25 mouse cellular contexts compared by ENCODE assay signal in the genomic region with DNA sequence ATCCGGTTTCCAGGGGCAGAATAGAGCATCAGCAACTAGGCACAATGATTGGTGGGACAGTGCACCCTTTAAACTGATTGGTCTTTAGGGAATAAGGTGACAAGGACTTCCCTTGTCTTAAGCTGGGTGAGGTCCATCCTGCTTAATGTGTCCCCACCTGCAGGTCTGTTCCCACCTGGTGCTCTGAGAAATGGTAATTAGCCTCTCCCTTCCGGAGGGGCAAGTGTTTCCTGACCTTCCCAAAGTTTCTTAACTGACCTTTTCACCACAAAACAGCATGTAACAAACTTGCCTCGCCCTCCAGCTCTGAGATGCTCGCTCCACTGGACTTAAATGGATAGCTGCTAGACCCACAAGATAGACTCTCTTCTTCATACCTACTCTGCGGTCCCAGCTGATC.
A peak's percentile ranks its signal among the peaks of the same experiment; 100 is the strongest.
DNase-seq lines count a peak whose midpoint lies in the region; ATAC-seq and TF ChIP-seq lines count a peak whose summit lies in the region.
"Had no signal": no experiment of that assay in that cellular context is flagged by ENCODE, and none has a peak within 500 bp of the region (broad histone marks: within the 10 kb centered on the region; RNA-seq: fewer than 3 reads in every experiment).

No protein-coding gene starts in this region.

- H3K9me3 ChIP-seq in forebrain, embryonic 10.5 days: peaks cover 10% of the 10 kb centered on the region
- H3K9me3 ChIP-seq in forebrain, embryonic 14.5 days (replicated peaks; ENCODE audit: control insufficient read depth, low read length): no peaks in the 10 kb centered on the region
- no peaks in the 10 kb centered on the region for H3K9me3 ChIP-seq in embryonic facial prominence, embryonic 14.5 days (ENCODE audit: control insufficient read depth, low read length)
- no peaks in the 10 kb centered on the region for H3K9me3 ChIP-seq in limb, embryonic 14.5 days (ENCODE audit: control insufficient read depth, low read length)
- no peaks in the 10 kb centered on the region for H3K9me3 ChIP-seq in hindbrain, postnatal 0 days (ENCODE audit: low read length)
- H3K9me3 ChIP-seq: forebrain, embryonic 13.5 days; liver, embryonic 13.5 days; midbrain, embryonic 13.5 days; neural tube, embryonic 13.5 days had no signal

- H3K4me3 ChIP-seq in forebrain, embryonic 10.5 days: no peak overlapping the region
- H3K4me3 ChIP-seq in forebrain, embryonic 14.5 days (ENCODE audit: low read depth, low read length): no peak overlapping the region
- no peak overlapping the region for H3K4me3 ChIP-seq in embryonic facial prominence, embryonic 14.5 days (ENCODE audit: low read depth, low read length)
- H3K4me3 ChIP-seq in limb, embryonic 14.5 days (replicated peaks; ENCODE audit: low read length): no peak overlapping the region
- H3K4me3 ChIP-seq in hindbrain, postnatal 0 days (ENCODE audit: low read length): no peak overlapping the region
- H3K4me3 ChIP-seq: forebrain, embryonic 13.5 days; left cerebral cortex, adult 2 months; liver, embryonic 13.5 days; megakaryocyte, embryonic 14.5 days; midbrain, embryonic 13.5 days; neural tube, embryonic 13.5 days had no signal

- TF ChIP-seq CTCF in hindbrain, postnatal 0 days (IDR thresholded peaks at IDR 0.05; ENCODE audit: low read depth): no peak

- no peak for TF ChIP-seq POLR2A in limb, embryonic 14.5 days (IDR thresholded peaks at IDR 0.05; ENCODE audit: borderline replicate concordance, extremely low read depth, insufficient read depth, insufficient read length)

- DNase-seq in forebrain, embryonic 10.5 days (ENCODE audit: extremely low spot score, low spot score): no peak
- DNase-seq in forebrain, embryonic 14.5 days (ENCODE audit: low spot score): no peak
- DNase-seq in R1 (ENCODE audit: low read depth, low spot score): peak; percentile 99
- DNase-seq in embryonic facial prominence, embryonic 14.5 days (ENCODE audit: low spot score): no peak
- DNase-seq in limb, embryonic 14.5 days (ENCODE audit: low spot score): no peak
- DNase-seq in urinary bladder, adult 18-20 months (ENCODE audit: low spot score in 2 of 2): no peak
- DNase-seq in adrenal gland, adult 18-20 months (ENCODE audit: low spot score in 2 of 2): no peak
- no peak for DNase-seq in hindbrain, postnatal 0 days (ENCODE audit: low spot score)
- DNase-seq: adrenal gland, postnatal 10 days; cerebellum, adult 18-20 months; cerebellum, postnatal 14 days; kidney, adult 18-20 months; layer of hippocampus, adult 9-11 months; liver, embryonic 13.5 days; lung, adult 2 months; thymus, postnatal 36 days had no signal

- no peak overlapping the region for H3K4me2 ChIP-seq in forebrain, embryonic 14.5 days (ENCODE audit: low read length)
- H3K4me2 ChIP-seq in embryonic facial prominence, embryonic 14.5 days (ENCODE audit: low read depth, low read length): no peak overlapping the region
- H3K4me2 ChIP-seq in limb, embryonic 14.5 days (replicated peaks; ENCODE audit: low read depth, low read length, severe bottlenecking): no peak overlapping the region
- H3K4me2 ChIP-seq in hindbrain, postnatal 0 days (ENCODE audit: low read depth, low read length): no peak overlapping the region
- H3K4me2 ChIP-seq: forebrain, embryonic 13.5 days; liver, embryonic 13.5 days; midbrain, embryonic 13.5 days; neural tube, embryonic 13.5 days had no signal

- no peak overlapping the region for H3K9ac ChIP-seq in forebrain, embryonic 14.5 days (ENCODE audit: low read length)
- no peak overlapping the region for H3K9ac ChIP-seq in embryonic facial prominence, embryonic 14.5 days (ENCODE audit: low read depth, low read length)
- no peak overlapping the region for H3K9ac ChIP-seq in limb, embryonic 14.5 days (ENCODE audit: low read depth, low read length, severe bottlenecking)
- H3K9ac ChIP-seq in hindbrain, postnatal 0 days (replicated peaks; ENCODE audit: low read length): no peak overlapping the region
- H3K9ac ChIP-seq: forebrain, embryonic 13.5 days; liver, embryonic 13.5 days; midbrain, embryonic 13.5 days; neural tube, embryonic 13.5 days had no signal

- H3K27me3 ChIP-seq in forebrain, embryonic 10.5 days (ENCODE audit: poor library complexity, severe bottlenecking): no peaks in the 10 kb centered on the region; the same call in 1 of the 2 replicates
- no peaks in the 10 kb centered on the region for H3K27me3 ChIP-seq in forebrain, embryonic 14.5 days (replicated peaks; ENCODE audit: control insufficient read depth, insufficient read depth, low read length)
- H3K27me3 ChIP-seq in embryonic facial prominence, embryonic 14.5 days (replicated peaks; ENCODE audit: control insufficient read depth, insufficient read depth, low read length): no peaks in the 10 kb centered on the region
- H3K27me3 ChIP-seq in limb, embryonic 14.5 days (ENCODE audit: control insufficient read depth, insufficient read depth, low read length): no peaks in the 10 kb centered on the region
- no peaks in the 10 kb centered on the region for H3K27me3 ChIP-seq in hindbrain, postnatal 0 days (ENCODE audit: insufficient read depth, low read length)
- H3K27me3 ChIP-seq: forebrain, embryonic 13.5 days; liver, embryonic 13.5 days; megakaryocyte, embryonic 14.5 days; neural tube, embryonic 13.5 days had no signal

- peaks cover 17% of the 10 kb centered on the region for H3K36me3 ChIP-seq in forebrain, embryonic 10.5 days (replicated peaks)
- no peaks in the 10 kb centered on the region for H3K36me3 ChIP-seq in forebrain, embryonic 14.5 days (ENCODE audit: control insufficient read depth, insufficient read depth, low read length)
- H3K36me3 ChIP-seq in embryonic facial prominence, embryonic 14.5 days (ENCODE audit: control insufficient read depth, insufficient read depth, low read length): no peaks in the 10 kb centered on the region
- no peaks in the 10 kb centered on the region for H3K36me3 ChIP-seq in limb, embryonic 14.5 days (ENCODE audit: control insufficient read depth, insufficient read depth, low read length)
- H3K36me3 ChIP-seq in hindbrain, postnatal 0 days (ENCODE audit: insufficient read depth, low read length): no peaks in the 10 kb centered on the region
- H3K36me3 ChIP-seq: G1E; liver, embryonic 13.5 days; midbrain, embryonic 13.5 days; neural tube, embryonic 13.5 days had no signal

- ATAC-seq in forebrain, embryonic 14.5 days: no peak
- ATAC-seq in embryonic facial prominence, embryonic 14.5 days (ENCODE audit: low read depth): no peak
- ATAC-seq in limb, embryonic 14.5 days (ENCODE audit: low FRiP score, low read depth): no peak
- ATAC-seq in hindbrain, postnatal 0 days: no peak
- ATAC-seq: activated CD4-positive, CD25-positive, alpha-beta regulatory T cell, adult 4 months; forebrain, embryonic 13.5 days; inflammation-experienced regulatory T-cells, adult 6 months; midbrain, embryonic 13.5 days; Patski had no signal

- peaks cover 61% of the 10 kb centered on the region for H3K4me1 ChIP-seq in forebrain, embryonic 10.5 days
- H3K4me1 ChIP-seq in forebrain, embryonic 14.5 days (ENCODE audit: control insufficient read depth, insufficient read depth, low read length): peaks cover 6% of the 10 kb centered on the region
- peaks cover 42% of the 10 kb centered on the region for H3K4me1 ChIP-seq in embryonic facial prominence, embryonic 14.5 days (ENCODE audit: control insufficient read depth, insufficient read depth, low read length)
- peaks cover 53% of the 10 kb centered on the region for H3K4me1 ChIP-seq in limb, embryonic 14.5 days (ENCODE audit: control insufficient read depth, insufficient read depth, low read length)
- H3K4me1 ChIP-seq in hindbrain, postnatal 0 days (ENCODE audit: insufficient read depth, low read length): peaks cover under 1% of the 10 kb centered on the region; the same call in 1 of the 2 replicates
- H3K4me1 ChIP-seq: liver, embryonic 13.5 days had no signal

- H3K27ac ChIP-seq in forebrain, embryonic 10.5 days: peak overlapping the region; percentile 72
- no peak overlapping the region for H3K27ac ChIP-seq in forebrain, embryonic 14.5 days (ENCODE audit: low read depth, low read length)
- peak overlapping the region; percentile 91 for H3K27ac ChIP-seq in embryonic facial prominence, embryonic 14.5 days (replicated peaks; ENCODE audit: low read depth, low read length)
- peak overlapping the region; percentile 76 for H3K27ac ChIP-seq in limb, embryonic 14.5 days (replicated peaks; ENCODE audit: low read depth, low read length)
- no peak overlapping the region for H3K27ac ChIP-seq in hindbrain, postnatal 0 days
- H3K27ac ChIP-seq: forebrain, embryonic 13.5 days; left cerebral cortex, adult 2 months; liver, embryonic 13.5 days; midbrain, embryonic 13.5 days; neural tube, embryonic 13.5 days had no signal

- 61% methylated on average over 5 of the region's 5 CpGs for WGBS in forebrain, embryonic 10.5 days
- WGBS in forebrain, embryonic 14.5 days: 63% methylated on average over 5 of the region's 5 CpGs
- 53% methylated on average over 5 of the region's 5 CpGs for WGBS in embryonic facial prominence, embryonic 14.5 days
- WGBS in limb, embryonic 14.5 days: 42% methylated on average over 5 of the region's 5 CpGs
- 62% methylated on average over 5 of the region's 5 CpGs for WGBS in hindbrain, postnatal 0 days

Comparison
In these comparisons a context has a peak if more than half of its experiments do, and no peak if none do; other contexts are left out.
1. H3K27ac ChIP-seq: peak in forebrain, embryonic 10.5 days (single experiment), embryonic facial prominence, embryonic 14.5 days (single experiment) and limb, embryonic 14.5 days (single experiment); none in forebrain, embryonic 14.5 days (single experiment) and hindbrain, postnatal 0 days (single experiment).